Mouse (Mus musculus) heart, embryonic 12.5 days (tissue): Measurements from ENCODE around the gene Paqr6. TPM values are rescaled to one million over a fixed set of nuclear protein-coding genes. Genes with fewer than 3 reads are reported as not detected.
"Not testable (repeated sequence)": the region's sequence is repeated elsewhere in the genome, so short reads cannot be mapped to it uniquely, and the experiment has no call there.

Experiments used
- ATAC-seq: fragments of 200-750 bp; cut with Nextera tagmentation; 2 replicates; pipeline ENCODE4 v1.8.0; 2017; ENCODE audit warnings: moderate TSS enrichment, moderate library complexity; ENCODE audit not compliant: insufficient number of reproducible peaks, low FRiP score
- H3K27ac ChIP-seq: fragments of 300-500 bp; sonication (generic); 2 replicates; pipeline ENCODE4 v1.5.1; 2016; ENCODE audit warnings: mild to moderate bottlenecking, moderate library complexity; ENCODE audit not compliant: poor library complexity, severe bottlenecking
- H3K27me3 ChIP-seq: fragments of 300-500 bp; sonication (generic); replicated peaks from 2 replicates; pipeline ENCODE4 v1.6.1; 2016; ENCODE audit warnings: mild to moderate bottlenecking, moderate library complexity
- H3K36me3 ChIP-seq: fragments of 300-500 bp; sonication (generic); 2 replicates; pipeline ENCODE4 v1.6.1; 2016; ENCODE audit warnings: mild to moderate bottlenecking, moderate library complexity
- H3K4me1 ChIP-seq: fragments of 300-500 bp; sonication (generic); replicated peaks from 2 replicates; pipeline ENCODE4 v1.6.1; 2016; ENCODE audit warnings: mild to moderate bottlenecking
- H3K4me2 ChIP-seq: fragments of 300-500 bp; sonication (generic); 2 replicates; pipeline ENCODE4 v1.6.1; 2016; ENCODE audit warnings: mild to moderate bottlenecking, moderate library complexity
- H3K4me3 ChIP-seq: fragments of 300-500 bp; sonication (generic); 2 replicates; pipeline ENCODE4 v1.5.1; 2016; ENCODE audit warnings: mild to moderate bottlenecking
- H3K9ac ChIP-seq: fragments of 300-500 bp; sonication (generic); 2 replicates; pipeline ENCODE4 v1.6.1; 2016; ENCODE audit warnings: mild to moderate bottlenecking, moderate library complexity
- H3K9me3 ChIP-seq: fragments of 300-500 bp; sonication (generic); replicated peaks from 2 replicates; pipeline ENCODE4 v1.6.1; 2016; ENCODE audit warnings: mild to moderate bottlenecking, moderate library complexity
- WGBS: fragments of 180-500 bp; shearing (Covaris S2); methylation state at CpG from one replicate; pipeline ENCODE4 v1.1.7; 2016; 5-methylcytosine and 5-hydroxymethylcytosine counted together
- polyA plus RNA-seq: library from polyadenylated mRNA; unstranded; fragments of >200 nt; fragmentation: Nextera tagmentation; extraction: Ambion mirVana; gene quantifications from 2 replicates; pipeline ENCODE4 v1.2.1, GENCODE M21; 2016

The Paqr6 gene
- polyA plus RNA-seq, 1 experiment from 2014 or later, result 4.3 TPM

DNA sequence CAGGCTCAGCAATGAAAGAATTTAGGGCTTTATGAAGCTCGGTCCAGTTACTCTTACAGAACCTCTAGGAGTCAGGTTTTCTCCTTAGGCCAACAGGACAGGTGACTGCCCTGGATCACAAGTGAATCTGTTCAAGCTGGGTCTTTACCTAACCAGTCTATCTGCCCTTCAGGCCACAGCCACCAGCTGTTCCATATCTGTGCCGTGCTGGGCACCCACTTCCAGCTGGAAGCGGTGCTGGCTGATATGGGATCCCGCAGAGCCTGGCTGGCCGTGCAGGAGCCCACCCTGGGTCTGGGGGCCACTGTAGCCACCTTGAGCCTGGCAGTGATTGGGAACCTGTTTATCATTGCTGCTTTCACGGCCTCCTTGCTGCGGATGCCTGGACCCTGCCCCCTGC is 3.1 kb downstream of the Paqr6 start:
- Histone ChIP-seq H3K4me2 (peak overlapping the region; percentile 45; the same call in 1 of the 2 replicates), H3K4me1 (peaks cover 23% of the 10 kb centered on the region), H3K27me3 (peaks cover 27% of the 10 kb centered on the region)
- not testable (repeated sequence) for H3K27ac ChIP-seq, H3K36me3 ChIP-seq, ATAC-seq, H3K4me3 ChIP-seq, H3K9ac ChIP-seq, H3K9me3 ChIP-seq
- 52% methylated on average over 4 of the region's 7 CpGs for WGBS

GRCm38 (mm10) chr3:88368511-88368910 is 4.1 kb downstream of the Paqr6 start:
- H3K4me2 ChIP-seq, H3K9ac ChIP-seq, H3K27ac ChIP-seq, H3K4me3 ChIP-seq, ATAC-seq, H3K9me3 ChIP-seq, H3K36me3 ChIP-seq: not testable (repeated sequence)
- Histone ChIP-seq H3K4me1 (peaks cover 17% of the 10 kb centered on the region), H3K27me3 (peaks cover 27% of the 10 kb centered on the region)
- 74% methylated on average over 7 of the region's 7 CpGs for WGBS

GRCm38 (mm10) chr3:88372643-88373042 is 8.3 kb downstream of the Paqr6 start, which contains the start of gene Bglap3:
Gene Bglap3, minus strand, starts transcription at chr3:88372743.
- not testable (repeated sequence) for H3K4me1 ChIP-seq, H3K9me3 ChIP-seq

DNA sequence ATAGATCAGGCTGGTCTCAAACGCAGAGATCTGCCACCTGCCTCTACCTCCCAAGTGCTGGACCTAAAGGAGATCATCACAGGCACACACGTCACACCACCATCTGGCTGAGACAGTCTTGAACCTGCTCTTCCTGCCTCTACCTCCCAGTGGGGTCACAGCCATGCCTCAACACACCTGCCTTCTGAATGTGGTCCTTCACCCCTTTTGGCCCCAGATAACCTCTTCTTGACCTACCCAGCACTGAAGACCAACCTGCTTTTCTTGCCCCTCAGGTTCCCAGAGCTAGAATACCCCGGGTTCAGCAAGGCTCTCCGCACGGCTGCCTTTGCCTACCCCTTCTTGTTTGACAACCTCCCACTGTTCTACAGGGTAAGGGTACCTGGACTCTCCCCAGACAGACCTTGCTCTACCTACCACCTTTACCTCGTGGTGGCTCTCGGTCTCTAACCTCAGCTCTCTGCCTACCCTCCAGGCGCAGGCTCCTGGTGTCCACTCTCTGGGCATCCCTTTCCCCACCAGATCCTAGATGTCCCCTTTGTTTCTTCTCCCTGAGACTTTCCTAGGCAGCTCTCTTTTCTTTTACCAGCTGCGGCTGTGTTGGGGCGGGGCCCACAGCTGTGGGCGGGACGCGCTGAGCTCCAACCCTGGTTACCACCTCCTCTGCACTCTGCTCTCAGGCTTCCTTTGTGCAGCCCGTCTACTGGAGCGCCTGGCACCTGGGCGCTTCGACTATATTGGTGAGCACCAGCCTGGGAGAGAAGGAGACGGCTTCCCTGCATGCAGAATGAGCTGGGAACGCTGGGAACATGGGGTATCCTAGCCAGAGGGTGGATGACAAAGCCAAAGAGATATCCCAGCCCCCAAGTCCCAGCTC is 11.6 kb downstream of the Paqr6 start:
- Histone ChIP-seq H3K4me3 (peak overlapping the region; percentile 20; the same call in 1 of the 2 replicates), H3K4me2 (peak overlapping the region; percentile 58), H3K9ac (peak overlapping the region; percentile 36; the same call in 1 of the 2 replicates)
- WGBS, result 14% methylated on average over 19 of the region's 19 CpGs
- not testable (repeated sequence) for H3K27me3 ChIP-seq, H3K27ac ChIP-seq, H3K4me1 ChIP-seq, H3K36me3 ChIP-seq, H3K9me3 ChIP-seq
- peak; percentile 76 for ATAC-seq

More at GRCm38 (mm10) chr3:88372643-88373042, 8.3 kb downstream of the Paqr6 start, which contains the start of gene Bglap3:
- H3K9ac ChIP-seq, H3K27ac ChIP-seq, ATAC-seq, H3K4me3 ChIP-seq, H3K27me3 ChIP-seq, H3K4me2 ChIP-seq, H3K36me3 ChIP-seq: not testable (repeated sequence)
- WGBS, result 92% methylated on average over 9 of the region's 9 CpGs

DNA sequence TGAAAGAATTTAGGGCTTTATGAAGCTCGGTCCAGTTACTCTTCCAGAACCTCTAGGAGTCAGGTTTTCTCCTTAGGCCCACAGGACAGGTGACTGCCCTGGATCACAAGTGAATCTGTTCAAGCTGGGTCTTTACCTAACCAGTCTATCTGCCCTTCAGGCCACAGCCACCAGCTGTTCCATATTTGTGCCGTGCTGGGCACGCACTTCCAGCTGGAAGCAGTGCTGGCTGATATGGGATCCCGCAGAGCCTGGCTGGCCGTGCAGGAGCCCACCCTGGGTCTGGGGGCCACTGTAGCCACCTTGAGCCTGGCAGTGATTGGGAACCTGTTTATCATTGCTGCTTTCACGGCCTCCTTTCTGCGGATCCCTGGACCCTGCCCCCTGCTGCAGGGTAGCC is 12.3 kb downstream of the Paqr6 start:
- peak overlapping the region; percentile 58; the same call in 1 of the 2 replicates for H3K4me2 ChIP-seq
- H3K36me3 ChIP-seq, H3K27me3 ChIP-seq, ATAC-seq, H3K9ac ChIP-seq, H3K27ac ChIP-seq, H3K9me3 ChIP-seq, H3K4me1 ChIP-seq, H3K4me3 ChIP-seq: not testable (repeated sequence)
- 26% methylated on average over 5 of the region's 7 CpGs for WGBS

- H3K9me3 ChIP-seq, H3K4me1 ChIP-seq, H3K27ac ChIP-seq, H3K36me3 ChIP-seq, H3K4me3 ChIP-seq, H3K27me3 ChIP-seq, H3K4me2 ChIP-seq, H3K9ac ChIP-seq, ATAC-seq: not testable (repeated sequence)
- WGBS, result 67% methylated on average over 5 of the region's 5 CpGs
Observed at GRCm38 (mm10) chr3:88378599-88378998, 14.2 kb downstream of the Paqr6 start, which contains the start of gene Bglap2. Gene Bglap2, minus strand, starts transcription at chr3:88378699.

DNA sequence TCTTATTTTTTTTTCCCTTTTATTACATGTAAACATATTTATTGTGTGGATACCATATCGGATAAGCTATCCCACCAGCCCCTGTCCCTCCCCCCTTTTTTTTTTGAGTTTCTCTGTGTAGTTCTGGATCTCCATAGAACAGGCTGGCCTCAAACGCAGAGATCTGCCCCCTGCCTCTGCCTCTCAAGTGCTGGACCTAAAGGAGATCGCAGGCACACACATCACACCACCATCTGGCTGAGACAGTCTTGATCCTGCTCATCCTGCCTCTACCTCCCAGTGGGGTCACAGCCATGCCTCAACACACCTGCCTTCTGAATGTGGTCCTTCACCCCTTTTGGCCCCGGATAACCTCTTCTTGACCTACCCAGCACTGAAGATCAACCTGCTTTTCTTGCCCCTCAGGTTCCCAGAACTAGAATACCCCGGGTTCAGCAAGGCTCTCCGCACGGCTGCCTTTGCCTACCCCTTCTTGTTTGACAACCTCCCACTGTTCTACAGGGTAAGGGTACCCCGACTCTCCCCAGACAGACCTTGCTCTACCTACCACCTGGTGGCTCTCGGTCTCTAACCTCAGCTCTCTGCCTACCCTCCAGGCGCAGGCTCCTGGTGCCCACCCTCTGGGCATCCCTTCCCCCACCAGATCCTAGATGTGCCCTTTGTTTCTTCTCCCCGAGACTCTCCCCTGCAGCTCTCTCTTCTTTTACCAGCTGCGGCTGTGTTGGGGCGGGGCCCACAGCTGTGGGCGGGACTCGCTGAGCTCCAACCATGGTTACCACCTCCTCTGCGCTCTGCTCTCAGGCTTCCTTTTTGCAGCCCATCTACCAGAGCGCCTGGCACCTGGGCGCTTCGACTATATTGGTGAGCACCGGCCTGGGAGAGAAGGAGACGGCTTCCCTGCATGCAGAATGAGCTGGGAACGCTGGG is 17.3 kb downstream of the Paqr6 start:
- H3K4me3 ChIP-seq, result peak overlapping the region; percentile 28; the same call in 1 of the 2 replicates
- H3K4me2 ChIP-seq, result peak overlapping the region; percentile 64
- H3K9ac ChIP-seq, H3K36me3 ChIP-seq, H3K27me3 ChIP-seq, H3K27ac ChIP-seq, H3K4me1 ChIP-seq, H3K9me3 ChIP-seq: not testable (repeated sequence)
- peak; percentile 76 for ATAC-seq
- WGBS, result 9% methylated on average over 19 of the region's 22 CpGs

DNA sequence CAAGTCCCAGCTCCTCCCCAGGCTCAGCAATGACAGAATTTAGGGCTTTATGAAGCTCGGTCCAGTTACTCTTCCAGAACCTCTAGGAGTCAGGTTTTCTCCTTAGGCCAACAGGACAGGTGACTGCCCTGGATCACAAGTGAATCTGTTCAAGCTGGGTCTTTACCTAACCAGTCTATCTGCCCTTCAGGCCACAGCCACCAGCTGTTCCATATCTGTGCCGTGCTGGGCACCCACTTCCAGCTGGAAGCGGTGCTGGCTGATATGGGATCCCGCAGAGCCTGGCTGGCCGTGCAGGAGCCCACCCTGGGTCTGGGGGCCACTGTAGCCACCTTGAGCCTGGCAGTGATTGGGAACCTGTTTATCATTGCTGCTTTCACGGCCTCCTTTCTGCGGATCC is 18.0 kb downstream of the Paqr6 start:
- not testable (repeated sequence) for H3K9me3 ChIP-seq, H3K9ac ChIP-seq

GRCm38 (mm10) chr3:88384364-88384763 is 20.0 kb downstream of the Paqr6 start, which contains the start of gene Bglap:
Gene Bglap, minus strand, starts transcription at chr3:88384464.
- no peak within 1 kb of the TSS for H3K4me2 ChIP-seq
- H3K9me3 ChIP-seq, result no peaks in the 10 kb centered on the region
- no peak for ATAC-seq
- WGBS, result 70% methylated on average over 5 of the region's 5 CpGs
- H3K4me1 ChIP-seq, result no peaks in the 10 kb centered on the region; the same call in 1 of the 2 replicates
- no peaks in the 10 kb centered on the region for H3K27me3 ChIP-seq
- no peak within 1 kb of the TSS for H3K27ac ChIP-seq
- no peaks in the 10 kb centered on the region for H3K36me3 ChIP-seq
- H3K4me3 ChIP-seq, result no peak within 1 kb of the TSS
- no peak within 1 kb of the TSS for H3K9ac ChIP-seq

More for the DNA sequence above, 18.0 kb downstream of the Paqr6 start:
- H3K36me3 ChIP-seq, H3K4me1 ChIP-seq, H3K27ac ChIP-seq, ATAC-seq, H3K27me3 ChIP-seq, H3K4me3 ChIP-seq: not testable (repeated sequence)
- H3K4me2 ChIP-seq, result peak overlapping the region; percentile 64; the same call in 1 of the 2 replicates
- WGBS, result 20% methylated on average over 2 of the region's 7 CpGs

GRCm38 (mm10) chr3:88393776-88394375 is 29.5 kb downstream of the Paqr6 start:
- ATAC-seq, result no peak
- peaks cover 51% of the 10 kb centered on the region for H3K36me3 ChIP-seq
- H3K4me2 ChIP-seq, result no peak overlapping the region
- no peak overlapping the region for H3K4me3 ChIP-seq
- H3K9me3 ChIP-seq, result no peaks in the 10 kb centered on the region
- 89% methylated on average over 9 of the region's 9 CpGs for WGBS
- no peaks in the 10 kb centered on the region for H3K4me1 ChIP-seq
- H3K27ac ChIP-seq, result no peak overlapping the region
- no peak overlapping the region for H3K9ac ChIP-seq
- H3K27me3 ChIP-seq, result no peaks in the 10 kb centered on the region
